Mouse (Mus musculus) neural tube, embryonic 12.5 days (tissue): ENCODE measurements at regions not wholly inside any gene's neighbourhood (a gene's known extent, or its start where the extent isn't known, plus 50 kb on each side); places are given as distances from the start of the nearest gene placed in this dataset.
A peak's percentile ranks its signal among the peaks of the same experiment; 100 is the strongest.

ENCODE experiments used
- ATAC-seq: fragments of 200-750 bp; cut with Nextera tagmentation; 2 replicates; pipeline ENCODE4 v1.8.0; 2017; ENCODE audit warnings: low read depth, mild to moderate bottlenecking, moderate TSS enrichment, moderate library complexity; ENCODE audit not compliant: low FRiP score
- H3K27ac ChIP-seq: fragments of 300-500 bp; sonication (generic); 2 replicates; pipeline ENCODE4 v1.5.1; 2016
- H3K27me3 ChIP-seq: fragments of 300-500 bp; sonication (generic); replicated peaks from 2 replicates; pipeline ENCODE4 v1.6.1; 2016; ENCODE audit warnings: mild to moderate bottlenecking
- H3K36me3 ChIP-seq: fragments of 300-500 bp; sonication (generic); 2 replicates; pipeline ENCODE4 v1.6.1; 2016; ENCODE audit warnings: mild to moderate bottlenecking
- H3K4me1 ChIP-seq: fragments of 300-500 bp; sonication (generic); 2 replicates; pipeline ENCODE4 v1.6.1; 2016
- H3K4me2 ChIP-seq: fragments of 300-500 bp; sonication (generic); replicated peaks from 2 replicates; pipeline ENCODE4 v1.6.1; 2016; ENCODE audit warnings: mild to moderate bottlenecking
- H3K4me3 ChIP-seq: fragments of 300-500 bp; sonication (generic); 2 replicates; pipeline ENCODE4 v1.5.1; 2016
- H3K9ac ChIP-seq: fragments of 300-500 bp; sonication (generic); 2 replicates; pipeline ENCODE4 v1.6.1; 2016; ENCODE audit warnings: mild to moderate bottlenecking
- H3K9me3 ChIP-seq: fragments of 300-500 bp; sonication (generic); 2 replicates; pipeline ENCODE4 v1.6.1; 2016; ENCODE audit warnings: mild to moderate bottlenecking
- WGBS: fragments of 180-500 bp; shearing (Covaris S2); methylation state at CpG from one replicate; pipeline ENCODE4 v1.1.7; 2016; 5-methylcytosine and 5-hydroxymethylcytosine counted together

DNA sequence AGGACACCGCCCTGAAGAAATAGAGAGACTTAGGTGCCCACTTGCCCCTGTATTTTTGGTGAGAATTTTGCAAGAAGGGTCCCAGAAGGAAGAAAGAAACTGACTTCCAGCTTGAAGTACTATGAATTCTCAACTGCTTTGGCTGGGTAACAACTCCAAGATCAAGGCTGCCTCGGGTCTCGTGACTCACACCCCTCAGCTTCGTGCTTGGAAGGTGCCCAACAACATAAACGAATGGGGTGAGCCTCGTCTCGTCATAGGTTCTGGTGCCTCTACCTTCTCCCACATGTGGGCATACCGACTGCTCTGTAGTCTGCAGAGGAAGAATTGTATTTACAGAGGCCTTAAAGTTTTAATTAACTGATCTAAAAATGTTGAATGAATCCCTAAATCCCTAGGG is 81.6 kb upstream of the Bach2 start:
- H3K9me3 ChIP-seq = no peaks in the 10 kb centered on the region
- no peaks in the 10 kb centered on the region for H3K36me3 ChIP-seq
- no peak overlapping the region for H3K27ac ChIP-seq
- H3K4me3 ChIP-seq = no peak overlapping the region
- no peak overlapping the region for H3K4me2 ChIP-seq
- no peak for ATAC-seq
- 86% methylated on average over 8 of the region's 8 CpGs for WGBS
- no peaks in the 10 kb centered on the region for H3K27me3 ChIP-seq
- H3K4me1 ChIP-seq = peaks cover 18% of the 10 kb centered on the region; the same call in 1 of the 2 replicates
- no peak overlapping the region for H3K9ac ChIP-seq

- Histone ChIP-seq H3K36me3 (no peaks in the 10 kb centered on the region), H3K4me3 (no peak overlapping the region), H3K27me3 (no peaks in the 10 kb centered on the region), H3K4me2 (no peak overlapping the region), H3K27ac (no peak overlapping the region), H3K4me1 (peaks cover 22% of the 10 kb centered on the region; the same call in 1 of the 2 replicates), H3K9ac (no peak overlapping the region), H3K9me3 (no peaks in the 10 kb centered on the region)
- ATAC-seq = no peak
- WGBS = 41% methylated on average over 5 of the region's 5 CpGs
These were observed 80.2 kb upstream of the Bach2 start for GRCm38 (mm10) chr4:32158451-32158850.

GRCm38 (mm10) chr4:32158886-32159285 is 79.7 kb upstream of the Bach2 start:
- no peak overlapping the region for H3K4me2 ChIP-seq
- no peak overlapping the region for H3K27ac ChIP-seq
- no peak overlapping the region for H3K4me3 ChIP-seq
- H3K9me3 ChIP-seq = no peaks in the 10 kb centered on the region
- 36% methylated on average over 4 of the region's 4 CpGs for WGBS
- H3K27me3 ChIP-seq = no peaks in the 10 kb centered on the region
- no peak overlapping the region for H3K9ac ChIP-seq
- no peak for ATAC-seq
- peaks cover 22% of the 10 kb centered on the region; the same call in 1 of the 2 replicates for H3K4me1 ChIP-seq
- H3K36me3 ChIP-seq = no peaks in the 10 kb centered on the region

- Histone ChIP-seq H3K4me2 (no peak overlapping the region), H3K4me1 (peaks cover 22% of the 10 kb centered on the region; the same call in 1 of the 2 replicates), H3K9ac (no peak overlapping the region), H3K36me3 (no peaks in the 10 kb centered on the region), H3K4me3 (no peak overlapping the region), H3K9me3 (no peaks in the 10 kb centered on the region), H3K27me3 (no peaks in the 10 kb centered on the region), H3K27ac (no peak overlapping the region)
- WGBS = 52% methylated on average over 2 of the region's 2 CpGs
- no peak for ATAC-seq
These were observed 77.8 kb upstream of the Bach2 start for GRCm38 (mm10) chr4:32160815-32161214.

DNA sequence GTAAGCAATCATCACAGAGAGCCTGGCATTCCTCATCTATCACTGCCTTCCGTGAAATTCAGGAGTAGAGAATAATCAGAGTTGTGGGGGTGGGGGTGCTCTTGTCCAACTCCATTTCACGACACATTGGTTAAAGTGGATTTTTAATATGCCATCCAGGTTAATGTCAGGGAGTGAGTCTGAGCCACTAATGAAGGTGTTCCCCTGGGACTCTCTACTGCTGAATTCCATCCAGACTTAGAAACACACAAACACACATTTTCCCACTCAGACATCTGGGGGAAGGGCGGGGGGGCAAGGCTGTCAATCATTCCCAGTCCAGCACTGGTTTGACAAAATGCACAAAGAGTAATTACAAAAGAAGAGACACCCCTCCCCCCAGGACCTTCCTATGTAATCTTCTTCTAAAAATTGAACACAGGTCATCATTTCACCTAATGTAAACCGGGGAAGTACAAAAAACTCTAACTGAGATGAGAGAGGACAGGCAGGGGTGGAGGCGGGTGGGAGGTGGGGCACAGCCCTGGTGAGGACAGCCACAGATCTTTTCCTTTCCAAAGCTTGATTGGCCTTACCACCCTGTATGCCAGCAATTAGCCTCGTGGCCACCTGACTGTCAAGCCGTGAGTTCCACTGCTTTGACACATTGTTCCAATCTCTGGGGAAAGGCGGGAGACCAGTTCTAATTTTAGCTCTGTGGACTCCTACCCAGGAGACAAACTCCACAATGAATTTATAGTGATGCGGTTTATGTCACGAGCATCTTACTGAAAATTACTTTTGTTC is 76.5 kb upstream of the Bach2 start:
- Histone ChIP-seq H3K27me3 (no peaks in the 10 kb centered on the region), H3K27ac (no peak overlapping the region), H3K9me3 (no peaks in the 10 kb centered on the region), H3K36me3 (no peaks in the 10 kb centered on the region), H3K4me1 (peaks cover 22% of the 10 kb centered on the region; the same call in 1 of the 2 replicates), H3K4me3 (no peak overlapping the region), H3K4me2 (0 out of 2 replicates have a peak overlapping the region, but pooled peaks have one; percentile 13), H3K9ac (no peak overlapping the region)
- WGBS = 46% methylated on average over 10 of the region's 10 CpGs
- ATAC-seq = peak; percentile 31; the same call in 1 of the 2 replicates

- no peak overlapping the region for H3K27ac ChIP-seq
- H3K4me1 ChIP-seq = peaks cover 22% of the 10 kb centered on the region; the same call in 1 of the 2 replicates
- H3K4me3 ChIP-seq = no peak overlapping the region
- H3K36me3 ChIP-seq = no peaks in the 10 kb centered on the region
- no peak overlapping the region for H3K4me2 ChIP-seq
- WGBS = 91% methylated on average over 12 of the region's 12 CpGs
- ATAC-seq = no peak
- no peaks in the 10 kb centered on the region for H3K27me3 ChIP-seq
- H3K9me3 ChIP-seq = no peaks in the 10 kb centered on the region
- no peak overlapping the region for H3K9ac ChIP-seq
These were observed 75.8 kb upstream of the Bach2 start for GRCm38 (mm10) chr4:32162694-32163240.

DNA sequence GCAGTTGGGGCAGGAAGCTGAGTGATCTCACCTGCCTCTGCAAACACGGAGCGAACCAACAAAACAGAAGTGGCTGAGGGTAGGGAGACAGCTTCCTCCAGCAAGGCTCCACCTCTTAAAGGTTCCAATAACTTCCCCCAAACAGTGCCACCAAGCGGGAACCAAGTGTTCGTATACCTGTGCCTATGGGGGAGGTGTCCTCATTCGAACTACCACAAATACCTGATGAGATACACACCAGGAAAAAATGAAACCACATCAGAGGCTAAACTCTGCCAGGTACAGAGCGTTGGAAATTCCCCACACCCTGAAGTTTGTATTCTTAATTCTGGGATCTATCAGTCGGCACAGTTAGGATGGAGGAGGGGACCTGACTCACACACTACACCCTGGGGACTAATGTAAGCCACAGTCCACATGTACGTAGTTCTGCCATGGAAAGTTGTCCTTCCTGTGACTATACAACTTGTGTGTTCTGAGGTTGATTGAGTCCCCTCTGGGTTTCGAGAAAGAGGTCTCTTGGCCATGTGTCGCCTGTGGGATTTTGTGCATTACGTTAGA is 74.4 kb upstream of the Bach2 start:
- 86% methylated on average over 11 of the region's 11 CpGs for WGBS
- Histone ChIP-seq H3K9ac (no peak overlapping the region), H3K9me3 (no peaks in the 10 kb centered on the region), H3K36me3 (no peaks in the 10 kb centered on the region), H3K27ac (no peak overlapping the region), H3K4me1 (peaks cover 22% of the 10 kb centered on the region; the same call in 1 of the 2 replicates), H3K27me3 (no peaks in the 10 kb centered on the region), H3K4me2 (no peak overlapping the region), H3K4me3 (no peak overlapping the region)
- no peak for ATAC-seq

GRCm38 (mm10) chr4:32164736-32165241 is 73.8 kb upstream of the Bach2 start:
- no peak overlapping the region for H3K4me3 ChIP-seq
- H3K36me3 ChIP-seq = no peaks in the 10 kb centered on the region
- ATAC-seq = no peak
- H3K9me3 ChIP-seq = no peaks in the 10 kb centered on the region
- H3K4me2 ChIP-seq = no peak overlapping the region
- peaks cover 22% of the 10 kb centered on the region; the same call in 1 of the 2 replicates for H3K4me1 ChIP-seq
- WGBS = 83% methylated on average over 11 of the region's 11 CpGs
- H3K27ac ChIP-seq = no peak overlapping the region
- H3K27me3 ChIP-seq = no peaks in the 10 kb centered on the region
- no peak overlapping the region for H3K9ac ChIP-seq

GRCm38 (mm10) chr4:32165918-32166528 is 72.6 kb upstream of the Bach2 start:
- H3K36me3 ChIP-seq = no peaks in the 10 kb centered on the region
- H3K9ac ChIP-seq = no peak overlapping the region
- WGBS = 66% methylated on average over 12 of the region's 12 CpGs
- no peaks in the 10 kb centered on the region for H3K9me3 ChIP-seq
- no peak overlapping the region for H3K27ac ChIP-seq
- no peak overlapping the region for H3K4me3 ChIP-seq
- H3K27me3 ChIP-seq = no peaks in the 10 kb centered on the region
- no peak for ATAC-seq
- H3K4me2 ChIP-seq = no peak overlapping the region
- H3K4me1 ChIP-seq = peaks cover 18% of the 10 kb centered on the region

GRCm38 (mm10) chr4:32167151-32167550 is 71.5 kb upstream of the Bach2 start:
- no peaks in the 10 kb centered on the region for H3K36me3 ChIP-seq
- ATAC-seq = no peak
- no peaks in the 10 kb centered on the region for H3K9me3 ChIP-seq
- WGBS = 41% methylated on average over 11 of the region's 11 CpGs
- H3K27ac ChIP-seq = no peak overlapping the region
- no peak overlapping the region for H3K4me3 ChIP-seq
- no peaks in the 10 kb centered on the region for H3K27me3 ChIP-seq
- peaks cover 7% of the 10 kb centered on the region for H3K4me1 ChIP-seq
- H3K4me2 ChIP-seq = no peak overlapping the region
- no peak overlapping the region for H3K9ac ChIP-seq

DNA sequence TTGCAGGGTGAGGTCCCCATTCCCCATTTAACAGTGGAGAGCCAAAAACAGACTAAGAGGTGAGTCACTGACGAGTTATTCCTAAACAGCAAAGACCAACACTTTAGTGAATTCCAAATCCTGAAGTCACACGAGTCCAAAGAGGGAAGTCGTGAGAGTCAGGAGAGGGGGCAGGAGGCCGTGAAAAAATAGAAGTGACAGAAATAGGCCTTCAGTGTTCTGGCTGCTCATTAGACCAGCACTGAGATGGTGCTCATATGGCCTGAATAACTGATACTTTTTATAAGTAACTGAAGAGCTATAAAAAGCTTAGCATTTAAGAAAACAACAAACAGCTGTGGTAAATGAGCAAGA is 68.5 kb upstream of the Bach2 start:
- Histone ChIP-seq H3K4me1 (peaks cover 9% of the 10 kb centered on the region), H3K9ac (no peak overlapping the region), H3K36me3 (no peaks in the 10 kb centered on the region), H3K4me2 (no peak overlapping the region), H3K27me3 (no peaks in the 10 kb centered on the region), H3K9me3 (no peaks in the 10 kb centered on the region), H3K27ac (no peak overlapping the region), H3K4me3 (no peak overlapping the region)
- WGBS = 67% methylated on average over 4 of the region's 4 CpGs
- no peak for ATAC-seq

- Histone ChIP-seq H3K9ac (no peak overlapping the region), H3K9me3 (no peaks in the 10 kb centered on the region), H3K4me3 (no peak overlapping the region), H3K4me1 (peaks cover 13% of the 10 kb centered on the region), H3K4me2 (no peak overlapping the region), H3K27me3 (no peaks in the 10 kb centered on the region), H3K27ac (no peak overlapping the region), H3K36me3 (no peaks in the 10 kb centered on the region)
- no peak for ATAC-seq
- WGBS = 65% methylated on average over 15 of the region's 15 CpGs
These were observed 68.0 kb upstream of the Bach2 start for GRCm38 (mm10) chr4:32170460-32171192.
